Mouse (Mus musculus) midbrain, embryonic 13.5 days (tissue): Measurements from ENCODE around the gene Phlda2. TPM values are rescaled to one million over a fixed set of nuclear protein-coding genes. Genes with fewer than 3 reads are reported as not detected.

Experiments
- ATAC-seq: fragments of 200-750 bp; cut with Nextera tagmentation; 2 replicates; pipeline ENCODE4 v1.8.0; 2017; ENCODE audit warnings: mild to moderate bottlenecking, moderate TSS enrichment, moderate library complexity
- H3K27ac ChIP-seq: fragments of 300-500 bp; sonication (generic); 2 replicates; pipeline ENCODE4 v1.5.1; 2015; ENCODE audit warnings: inconsistent platforms, mild to moderate bottlenecking, moderate library complexity
- H3K27me3 ChIP-seq: fragments of 300-500 bp; sonication (generic); 2 replicates; pipeline ENCODE4 v1.6.1; 2015; ENCODE audit warnings: mild to moderate bottlenecking, inconsistent platforms
- H3K36me3 ChIP-seq: fragments of 300-500 bp; sonication (generic); 2 replicates; pipeline ENCODE4 v1.6.1; 2015; ENCODE audit warnings: mild to moderate bottlenecking, inconsistent platforms
- H3K4me1 ChIP-seq: fragments of 300-500 bp; sonication (generic); replicated peaks from 2 replicates; pipeline ENCODE4 v1.6.1; 2015; ENCODE audit warnings: inconsistent platforms
- H3K4me2 ChIP-seq: fragments of 300-500 bp; sonication (generic); replicated peaks from 2 replicates; pipeline ENCODE4 v1.6.1; 2015; ENCODE audit warnings: moderate library complexity, mild to moderate bottlenecking, inconsistent platforms
- H3K4me3 ChIP-seq: fragments of 300-500 bp; sonication (generic); replicated peaks from 2 replicates; pipeline ENCODE4 v1.5.1; 2015; ENCODE audit warnings: mild to moderate bottlenecking, inconsistent platforms
- H3K9ac ChIP-seq: fragments of 300-500 bp; sonication (generic); replicated peaks from 2 replicates; pipeline ENCODE4 v1.6.1; 2015; ENCODE audit warnings: mild to moderate bottlenecking, inconsistent platforms
- H3K9me3 ChIP-seq: fragments of 300-500 bp; sonication (generic); 2 replicates; pipeline ENCODE4 v1.6.1; 2016; ENCODE audit warnings: mild to moderate bottlenecking, inconsistent platforms
- WGBS: fragments of 180-500 bp; shearing (Covaris S2); methylation state at CpG from one replicate; pipeline ENCODE4 v1.1.7; 2015; 5-methylcytosine and 5-hydroxymethylcytosine counted together
- polyA plus RNA-seq: library from polyadenylated mRNA; unstranded; fragments of >200 nt; fragmentation: Nextera tagmentation; extraction: Ambion mirVana; gene quantifications from 2 replicates; pipeline ENCODE4 v1.2.1, GENCODE M21; 2015

Phlda2 gene
- polyA plus RNA-seq, 1 experiment from 2014 or later: 0.73 TPM

DNA sequence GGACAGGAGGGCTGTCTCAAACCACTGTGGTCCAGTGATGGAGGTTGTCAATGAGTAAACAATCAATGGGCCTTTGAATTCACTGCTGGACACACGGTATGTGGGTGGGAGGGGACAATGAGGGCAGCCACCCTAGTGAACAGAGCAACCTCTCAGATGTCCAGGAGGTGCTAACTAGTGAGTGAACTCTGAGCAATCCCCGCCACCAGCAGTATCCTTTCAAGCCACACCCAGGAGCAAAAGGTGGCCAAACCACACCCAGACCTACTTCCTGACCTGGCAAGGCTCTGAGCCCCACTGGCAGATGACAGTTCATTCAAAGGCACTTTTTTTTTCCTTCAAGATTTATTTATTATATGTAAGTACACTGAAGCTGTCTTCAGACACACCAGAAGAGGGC, 2.0 kb downstream of the Phlda2 start:
- Histone ChIP-seq H3K9me3 (no peaks in the 10 kb centered on the region), H3K36me3 (no peaks in the 10 kb centered on the region), H3K9ac (no peak overlapping the region), H3K4me3 (no peak overlapping the region), H3K4me2 (no peak overlapping the region), H3K27ac (no peak overlapping the region), H3K27me3 (peaks cover 65% of the 10 kb centered on the region), H3K4me1 (peaks cover 16% of the 10 kb centered on the region)
- no peak for ATAC-seq
- WGBS: 51% methylated on average over 2 of the region's 2 CpGs

DNA sequence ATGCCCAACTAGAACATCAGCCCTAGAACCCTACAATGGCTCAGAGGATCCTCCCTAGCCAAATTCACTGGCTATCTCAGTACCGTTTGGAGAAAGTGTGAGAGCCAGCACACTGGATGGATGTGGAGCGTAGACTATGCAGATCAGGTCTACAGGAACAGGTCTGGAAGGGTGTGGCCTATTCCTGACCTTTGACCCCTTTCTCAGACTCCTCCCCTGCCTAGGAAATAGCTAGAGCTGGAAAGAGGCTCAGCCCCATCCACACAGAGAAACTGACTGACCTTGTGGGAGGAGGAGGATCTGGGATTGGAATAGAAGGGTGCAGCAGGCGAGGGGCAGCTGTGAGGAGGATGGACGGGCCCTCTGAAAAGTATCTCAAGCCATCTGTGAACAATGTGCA, 4.4 kb downstream of the Phlda2 start:
- 83% methylated on average over 4 of the region's 4 CpGs for WGBS
- no peak overlapping the region for H3K4me3 ChIP-seq
- peaks cover 49% of the 10 kb centered on the region for H3K27me3 ChIP-seq
- H3K27ac ChIP-seq: no peak overlapping the region
- no peak overlapping the region for H3K4me2 ChIP-seq
- ATAC-seq: no peak
- peaks cover 16% of the 10 kb centered on the region for H3K4me1 ChIP-seq
- no peaks in the 10 kb centered on the region for H3K36me3 ChIP-seq
- H3K9me3 ChIP-seq: no peaks in the 10 kb centered on the region
- no peak overlapping the region for H3K9ac ChIP-seq

DNA sequence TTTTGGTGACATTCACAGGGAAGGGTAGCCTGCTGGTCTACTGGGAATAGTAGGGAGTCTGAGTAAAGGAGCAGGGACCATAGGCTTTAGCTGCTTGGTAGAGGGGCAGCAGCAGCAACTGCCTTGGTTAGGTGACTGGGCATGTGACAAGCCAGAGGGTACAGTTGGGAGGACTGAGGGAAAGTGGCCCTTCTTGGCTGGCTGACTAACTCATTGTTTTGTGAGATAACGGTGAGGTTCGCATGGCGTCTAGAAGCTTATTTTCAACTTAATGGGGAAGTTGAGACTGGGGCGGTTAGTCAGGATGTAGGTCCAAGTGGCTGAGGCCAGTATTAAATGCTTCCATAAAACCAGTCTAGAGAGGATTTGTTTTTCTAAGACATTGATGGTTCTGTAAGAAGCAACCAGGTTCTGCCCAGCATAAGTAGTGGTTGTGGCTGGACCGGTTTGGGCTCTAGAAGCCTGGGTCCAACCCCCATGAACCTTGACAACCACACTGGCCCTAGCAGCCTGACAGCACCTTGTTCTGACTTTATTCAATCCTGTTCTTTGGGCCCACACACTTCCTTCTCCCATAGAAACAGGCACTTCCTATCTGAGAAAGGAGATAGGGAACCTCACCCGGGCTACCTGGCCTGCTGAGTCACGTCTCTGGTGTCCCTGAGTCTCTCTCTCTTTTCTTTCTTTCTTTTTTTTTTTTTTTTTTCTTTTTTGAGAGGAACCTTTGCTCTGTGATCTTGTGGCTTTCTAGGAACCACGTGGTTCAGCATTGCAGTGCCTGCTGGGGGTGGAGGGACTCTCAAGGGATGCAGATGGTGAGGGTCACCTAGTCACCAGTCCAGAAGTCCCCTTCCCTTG, 7.6 kb downstream of the Phlda2 start:
- 83% methylated on average over 8 of the region's 8 CpGs for WGBS
- no peaks in the 10 kb centered on the region for H3K4me1 ChIP-seq
- no peak overlapping the region for H3K4me3 ChIP-seq
- H3K9ac ChIP-seq: no peak overlapping the region
- no peaks in the 10 kb centered on the region for H3K36me3 ChIP-seq
- no peak overlapping the region for H3K4me2 ChIP-seq
- no peak overlapping the region for H3K27ac ChIP-seq
- H3K27me3 ChIP-seq: peaks cover 16% of the 10 kb centered on the region
- ATAC-seq: no peak
- no peaks in the 10 kb centered on the region for H3K9me3 ChIP-seq

DNA sequence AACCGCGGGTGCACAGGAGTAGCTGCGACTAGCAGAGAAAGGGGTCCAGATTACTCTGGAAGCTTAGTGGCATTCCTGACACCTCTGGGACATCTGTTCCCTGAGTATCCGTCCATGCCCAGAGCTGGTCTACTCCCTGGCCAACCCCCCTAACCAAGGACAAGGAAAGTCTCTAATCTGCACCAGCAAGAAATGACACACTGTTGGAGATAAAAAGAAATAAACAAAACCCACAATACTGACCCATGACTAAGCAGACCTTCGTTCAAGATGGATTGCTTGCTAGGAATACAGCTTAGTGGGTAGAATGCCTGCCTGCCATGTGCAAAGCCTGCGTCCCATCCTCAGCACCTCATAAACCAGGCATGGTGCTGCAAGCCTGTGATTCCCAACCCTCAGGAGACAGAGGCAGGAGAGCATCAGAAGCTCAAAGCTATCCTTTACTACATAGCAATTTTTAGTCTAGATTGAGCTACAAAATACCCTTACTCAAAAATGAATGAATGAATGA, 9.3 kb downstream of the Phlda2 start:
- H3K27ac ChIP-seq: no peak overlapping the region
- H3K4me1 ChIP-seq: no peaks in the 10 kb centered on the region
- H3K4me3 ChIP-seq: no peak overlapping the region
- no peak overlapping the region for H3K4me2 ChIP-seq
- no peak overlapping the region for H3K9ac ChIP-seq
- H3K36me3 ChIP-seq: no peaks in the 10 kb centered on the region
- ATAC-seq: no peak
- 91% methylated on average over 6 of the region's 6 CpGs for WGBS
- H3K27me3 ChIP-seq: peaks cover 6% of the 10 kb centered on the region; the same call in 1 of the 2 replicates
- H3K9me3 ChIP-seq: no peaks in the 10 kb centered on the region

DNA sequence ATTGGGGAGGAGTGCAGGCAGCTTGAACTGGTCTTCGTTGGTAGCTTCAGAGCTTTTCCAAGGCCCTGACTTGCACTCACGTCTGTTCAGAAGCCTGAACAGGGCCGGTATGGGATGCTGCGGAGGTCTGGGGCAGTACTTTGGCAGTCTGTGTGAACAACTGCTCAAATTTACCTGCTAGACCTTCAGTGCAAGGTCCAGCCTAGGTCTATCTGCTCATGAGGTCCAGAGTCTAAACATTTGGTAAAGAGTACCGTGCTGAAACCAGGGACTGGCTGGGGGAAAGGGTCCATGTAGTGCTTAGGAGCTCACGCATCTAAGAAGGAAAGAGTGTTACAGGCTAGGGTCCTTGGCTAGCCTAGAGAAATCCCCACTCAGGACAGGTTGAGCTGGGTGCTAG, 13.2 kb downstream of the Phlda2 start:
- no peak for ATAC-seq
- no peaks in the 10 kb centered on the region for H3K4me1 ChIP-seq
- H3K4me3 ChIP-seq: no peak overlapping the region
- peaks cover 6% of the 10 kb centered on the region; the same call in 1 of the 2 replicates for H3K27me3 ChIP-seq
- no peak overlapping the region for H3K4me2 ChIP-seq
- no peak overlapping the region for H3K27ac ChIP-seq
- H3K9ac ChIP-seq: no peak overlapping the region
- H3K9me3 ChIP-seq: no peaks in the 10 kb centered on the region
- H3K36me3 ChIP-seq: no peaks in the 10 kb centered on the region
- 81% methylated on average over 6 of the region's 6 CpGs for WGBS

DNA sequence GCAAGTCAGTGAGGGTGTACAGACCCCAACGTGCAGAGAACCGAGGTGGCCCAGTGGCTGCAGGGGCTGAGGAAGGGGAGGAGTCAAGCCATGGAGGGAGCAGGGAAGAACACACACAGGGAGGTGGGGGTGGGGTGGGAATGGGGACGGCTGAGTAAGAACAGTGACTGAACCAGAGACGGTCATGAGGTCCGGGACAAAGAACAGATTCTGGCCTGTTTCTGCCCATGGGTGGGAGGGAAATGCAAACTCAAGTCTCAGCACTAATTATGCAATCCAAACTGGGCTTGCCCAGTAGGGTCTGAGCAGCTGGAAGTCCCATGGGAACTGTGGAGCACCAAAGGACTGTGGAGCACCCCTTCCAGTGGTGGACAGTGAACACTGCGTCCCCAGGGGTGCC, 20.4 kb downstream of the Phlda2 start:
- Histone ChIP-seq H3K4me2 (no peak overlapping the region), H3K9ac (no peak overlapping the region), H3K27ac (no peak overlapping the region), H3K4me3 (no peak overlapping the region), H3K4me1 (peaks cover 6% of the 10 kb centered on the region), H3K36me3 (no peaks in the 10 kb centered on the region), H3K9me3 (no peaks in the 10 kb centered on the region), H3K27me3 (peaks cover 11% of the 10 kb centered on the region; the same call in 1 of the 2 replicates)
- WGBS: 9% methylated on average over 6 of the region's 6 CpGs
- peak; percentile 24; the same call in 1 of the 2 replicates for ATAC-seq

DNA sequence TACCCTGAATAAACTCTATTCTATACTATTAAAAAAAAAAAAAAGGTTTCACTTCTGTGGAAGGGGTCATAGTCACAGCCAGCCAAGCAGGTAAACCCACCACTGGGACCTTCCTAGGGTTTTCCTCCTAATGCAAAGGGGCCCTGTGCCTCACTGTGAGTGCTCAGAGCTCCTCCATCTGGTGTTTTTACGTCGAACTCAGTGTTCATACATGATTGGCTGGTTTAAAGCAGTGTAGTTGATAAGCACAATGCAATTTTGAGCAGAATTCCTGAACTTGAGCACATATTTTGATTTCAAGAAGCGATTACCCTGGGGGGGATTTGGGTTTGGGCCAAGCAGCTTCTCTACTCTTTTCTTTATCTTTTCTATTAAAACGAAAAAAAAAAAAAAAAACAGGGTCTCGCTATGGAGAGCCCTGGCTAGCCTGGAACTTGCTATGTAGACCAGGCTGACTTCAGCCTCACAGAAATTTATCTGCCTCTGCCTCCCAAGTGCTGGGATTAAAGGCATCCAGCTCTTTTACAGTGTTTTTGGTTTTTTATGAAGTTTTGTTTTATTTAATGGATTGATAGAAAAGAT, 21.1 kb downstream of the Phlda2 start:
- H3K27me3 ChIP-seq: peaks cover 11% of the 10 kb centered on the region; the same call in 1 of the 2 replicates
- H3K36me3 ChIP-seq: no peaks in the 10 kb centered on the region
- no peak overlapping the region for H3K4me2 ChIP-seq
- H3K9me3 ChIP-seq: no peaks in the 10 kb centered on the region
- peaks cover 6% of the 10 kb centered on the region for H3K4me1 ChIP-seq
- no peak overlapping the region for H3K27ac ChIP-seq
- WGBS: 63% methylated on average over 5 of the region's 5 CpGs
- no peak for ATAC-seq
- no peak overlapping the region for H3K4me3 ChIP-seq
- H3K9ac ChIP-seq: no peak overlapping the region

DNA sequence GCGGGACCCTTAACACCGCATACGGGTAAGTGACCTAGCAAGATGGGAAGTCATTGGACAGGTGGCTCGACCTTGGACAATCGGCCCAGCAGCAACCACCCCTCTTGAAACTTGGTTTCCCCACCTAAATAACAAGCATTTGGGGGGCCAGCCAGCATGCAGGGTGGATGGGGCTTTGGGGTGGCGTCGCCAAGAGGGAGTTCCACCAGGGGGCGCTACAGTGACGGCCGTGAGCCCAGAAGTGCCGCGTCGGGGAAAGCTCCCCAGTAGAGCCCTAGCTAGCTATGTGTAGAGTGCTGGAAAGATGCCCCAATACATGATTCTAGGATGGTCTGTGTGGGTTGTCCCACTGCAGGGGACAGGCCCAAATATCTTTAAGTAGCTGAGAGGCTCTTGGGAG, 22.5 kb downstream of the Phlda2 start:
- H3K27ac ChIP-seq: no peak overlapping the region
- peaks cover 6% of the 10 kb centered on the region for H3K4me1 ChIP-seq
- no peak overlapping the region for H3K4me3 ChIP-seq
- no peaks in the 10 kb centered on the region for H3K9me3 ChIP-seq
- H3K36me3 ChIP-seq: no peaks in the 10 kb centered on the region
- 36% methylated on average over 13 of the region's 13 CpGs for WGBS
- no peak overlapping the region for H3K9ac ChIP-seq
- ATAC-seq: no peak
- no peak overlapping the region for H3K4me2 ChIP-seq
- peaks cover 11% of the 10 kb centered on the region; the same call in 1 of the 2 replicates for H3K27me3 ChIP-seq

DNA sequence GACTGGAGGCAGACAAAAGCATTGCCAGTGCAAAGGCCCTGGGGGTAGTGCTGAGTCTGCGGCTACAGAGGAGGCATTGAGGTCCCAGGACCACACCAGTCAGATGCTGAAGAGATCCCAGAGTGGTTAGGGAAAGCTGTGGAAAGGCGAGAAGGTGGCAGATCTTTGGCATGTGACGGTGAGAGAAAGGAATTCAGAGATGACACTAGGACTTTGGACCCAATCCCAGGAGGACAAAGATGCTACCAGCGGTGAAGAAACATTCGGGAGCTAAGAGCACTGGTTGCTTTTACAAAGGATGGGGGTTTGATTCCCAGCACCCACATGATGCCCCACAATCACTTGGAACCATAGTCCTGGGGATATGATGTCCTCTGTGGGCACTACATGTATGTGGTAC, 25.1 kb downstream of the Phlda2 start:
- no peak for ATAC-seq
- WGBS: 88% methylated on average over 5 of the region's 5 CpGs

DNA sequence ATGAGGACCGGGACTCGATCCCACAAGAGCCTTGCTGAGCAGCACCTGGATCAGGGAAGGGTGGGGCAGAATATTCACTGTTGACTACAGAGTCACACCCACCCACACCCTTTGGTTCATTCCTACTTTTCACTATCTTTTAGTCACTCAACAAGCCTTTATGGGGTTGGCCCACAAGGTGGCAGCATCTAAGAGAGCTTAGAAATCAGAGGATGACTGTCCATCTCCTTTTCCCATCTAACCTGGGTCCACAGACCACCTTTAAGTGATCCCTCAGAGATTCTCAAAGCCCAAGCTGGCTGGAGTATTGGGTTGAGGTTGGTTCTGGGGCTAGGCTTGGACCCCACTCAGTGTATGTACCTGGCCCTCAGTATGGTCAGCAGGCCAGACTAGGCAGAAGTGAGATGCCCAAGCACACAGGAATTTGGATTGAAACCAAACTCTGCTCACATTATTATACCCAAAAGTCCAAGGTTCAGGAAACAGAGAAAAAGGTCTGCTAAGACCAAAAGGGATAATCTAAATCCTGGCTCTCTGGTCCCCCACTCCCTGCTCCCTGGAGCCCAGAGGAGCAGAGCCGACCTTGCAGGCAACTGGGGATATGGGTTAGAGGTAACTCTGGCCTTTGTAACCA, 26.1 kb downstream of the Phlda2 start:
- Histone ChIP-seq H3K27ac (no peak overlapping the region), H3K27me3 (peaks cover 12% of the 10 kb centered on the region; the same call in 1 of the 2 replicates), H3K4me3 (no peak overlapping the region), H3K36me3 (no peaks in the 10 kb centered on the region), H3K4me2 (no peak overlapping the region), H3K9me3 (no peaks in the 10 kb centered on the region), H3K9ac (no peak overlapping the region), H3K4me1 (no peaks in the 10 kb centered on the region)
- no peak for ATAC-seq
- 92% methylated on average over 3 of the region's 3 CpGs for WGBS

More for the DNA sequence above, 25.1 kb downstream of the Phlda2 start:
- no peak overlapping the region for H3K4me3 ChIP-seq
- peaks cover 6% of the 10 kb centered on the region for H3K4me1 ChIP-seq
- H3K9ac ChIP-seq: no peak overlapping the region
- no peak overlapping the region for H3K4me2 ChIP-seq
- no peaks in the 10 kb centered on the region for H3K36me3 ChIP-seq
- no peak overlapping the region for H3K27ac ChIP-seq
- peaks cover 13% of the 10 kb centered on the region; the same call in 1 of the 2 replicates for H3K27me3 ChIP-seq
- no peaks in the 10 kb centered on the region for H3K9me3 ChIP-seq

DNA sequence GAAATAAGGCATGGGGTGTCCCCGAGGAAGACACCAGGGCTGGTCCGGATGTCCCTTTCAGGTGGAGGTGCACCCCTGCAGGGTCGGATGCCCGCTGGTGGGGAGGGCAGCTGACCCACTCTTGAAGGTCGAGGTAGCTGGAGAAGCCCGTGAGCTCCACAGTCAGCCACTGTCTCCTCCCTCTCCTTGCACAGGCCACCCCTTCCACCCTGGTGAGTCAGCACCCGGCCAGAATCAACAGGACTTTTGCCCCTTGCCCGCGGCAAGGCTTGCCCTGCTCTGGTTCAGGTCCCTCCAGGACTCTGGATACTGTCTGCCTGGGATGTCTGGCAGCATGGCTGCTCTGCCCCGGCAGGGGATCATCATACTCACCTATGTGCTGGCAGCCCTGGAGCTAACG, 27.1 kb downstream of the Phlda2 start:
- Histone ChIP-seq H3K27me3 (peaks cover 12% of the 10 kb centered on the region; the same call in 1 of the 2 replicates), H3K9ac (no peak overlapping the region), H3K4me2 (no peak overlapping the region), H3K4me3 (no peak overlapping the region), H3K27ac (no peak overlapping the region), H3K9me3 (no peaks in the 10 kb centered on the region), H3K4me1 (no peaks in the 10 kb centered on the region), H3K36me3 (no peaks in the 10 kb centered on the region)
- WGBS: 77% methylated on average over 11 of the region's 11 CpGs
- no peak for ATAC-seq

DNA sequence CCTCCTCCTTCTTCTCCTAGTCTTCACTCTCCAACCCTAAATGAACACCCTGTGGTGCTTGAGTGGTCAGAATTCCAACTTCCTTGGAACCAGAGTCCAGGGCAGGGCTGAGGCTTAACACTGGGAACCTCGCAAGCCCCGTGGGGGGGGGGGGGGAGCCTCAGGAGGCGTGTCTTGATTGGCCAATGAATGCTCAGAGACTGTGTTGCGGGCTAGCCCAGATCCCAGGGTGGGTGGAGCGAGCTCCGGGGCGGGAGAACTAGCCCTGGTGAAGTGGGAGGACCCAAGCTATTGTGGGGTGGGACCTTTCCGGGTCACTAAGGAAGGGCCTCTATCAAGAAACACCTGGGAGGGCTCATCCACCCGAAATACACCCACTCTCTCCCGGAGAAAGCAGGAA, 28.1 kb downstream of the Phlda2 start:
- Histone ChIP-seq H3K9me3 (no peaks in the 10 kb centered on the region), H3K36me3 (no peaks in the 10 kb centered on the region), H3K4me2 (no peak overlapping the region), H3K27ac (no peak overlapping the region), H3K4me3 (no peak overlapping the region), H3K4me1 (0 out of 2 replicates have a peak, but pooled peaks cover under 1% of the 10 kb centered on the region), H3K9ac (no peak overlapping the region), H3K27me3 (peaks cover 7% of the 10 kb centered on the region; the same call in 1 of the 2 replicates)
- WGBS: 25% methylated on average over 8 of the region's 10 CpGs
- no peak for ATAC-seq
